Mouse (Mus musculus): ENCODE measurements at regions not wholly inside any gene's neighbourhood (a gene's known extent, or its start where the extent isn't known, plus 50 kb on each side); places are given as distances from the start of the nearest gene placed in this dataset.
"Not testable (repeated sequence)": the region's sequence is repeated elsewhere in the genome, so short reads cannot be mapped to it uniquely, and the experiment has no call there.

- no peaks in the 10 kb centered on the region for H3K27me3 ChIP-seq (ENCODE audit: control insufficient read depth, insufficient read depth, insufficient read length)
- no peak overlapping the region for H3ac ChIP-seq (ENCODE audit: control insufficient read depth, insufficient read length)
- H3K4me2 ChIP-seq (ENCODE audit: low read depth), result no peak overlapping the region
- no peak for TF ChIP-seq SRF (IDR thresholded peaks at IDR 0.05; ENCODE audit: control insufficient read depth, insufficient read length, low read depth)
- no peak for TF ChIP-seq MYOG (IDR thresholded peaks at IDR 0.05; ENCODE audit: control insufficient read depth in 1 of 3, insufficient read depth in 1 of 3, insufficient read length in 2 of 3, low read depth in 2 of 3)
- TF ChIP-seq MAX (IDR thresholded peaks at IDR 0.05; ENCODE audit: low read depth), result no peak
- TF ChIP-seq CEBPB (IDR thresholded peaks at IDR 0.05; ENCODE audit: insufficient read depth, poor library complexity, severe bottlenecking), result no peak
- no peak for TF ChIP-seq POLR2A (IDR thresholded peaks at IDR 0.05; ENCODE audit: insufficient read length, low read depth)
- no peak for TF ChIP-seq MYOD1 (IDR thresholded peaks at IDR 0.05; ENCODE audit: control insufficient read depth in 1 of 3, insufficient read length in 2 of 3, low read depth in 2 of 3)
- TF ChIP-seq POLR2AphosphoS2 (IDR thresholded peaks at IDR 0.05; ENCODE audit: insufficient read length, low read depth), result no peak
- no peak for TF ChIP-seq TCF12 (IDR thresholded peaks at IDR 0.05; ENCODE audit: insufficient read depth, poor library complexity, severe bottlenecking)
- TF ChIP-seq TCF3 (IDR thresholded peaks at IDR 0.05; ENCODE audit: insufficient read length, low read depth), result no peak
- TF ChIP-seq REST (IDR thresholded peaks at IDR 0.05; ENCODE audit: insufficient read depth, insufficient read length), result no peak
- no peak for TF ChIP-seq USF1 (IDR thresholded peaks at IDR 0.05; ENCODE audit: low read depth)
- TF ChIP-seq E2F4 (IDR thresholded peaks at IDR 0.05; ENCODE audit: insufficient read depth), result no peak
- no peaks in the 10 kb centered on the region for H3K36me3 ChIP-seq (ENCODE audit: control insufficient read depth, insufficient read depth)
- no peaks in the 10 kb centered on the region for H3K79me2 ChIP-seq (ENCODE audit: control insufficient read depth, insufficient read depth)
- no peak overlapping the region for H3K4me3 ChIP-seq
Observed at GRCm38 (mm10) chr15:42127471-42127870, 1993.3 kb downstream of the 9330182O14Rik start.

- H3K27me3 ChIP-seq (ENCODE audit: control insufficient read depth, insufficient read depth, insufficient read length), result no peaks in the 10 kb centered on the region
- H3K79me2 ChIP-seq (ENCODE audit: control insufficient read depth, insufficient read depth), result no peaks in the 10 kb centered on the region
- H3ac ChIP-seq (ENCODE audit: control insufficient read depth, insufficient read length), result no peak overlapping the region
- H3K4me2 ChIP-seq (ENCODE audit: low read depth), result no peak overlapping the region
- no peak overlapping the region for H3K4me3 ChIP-seq
- no peaks in the 10 kb centered on the region for H3K36me3 ChIP-seq (ENCODE audit: control insufficient read depth, insufficient read depth)
- TF ChIP-seq POLR2A (IDR thresholded peaks at IDR 0.05; ENCODE audit: insufficient read length, low read depth), result no peak
- no peak for TF ChIP-seq USF1 (IDR thresholded peaks at IDR 0.05; ENCODE audit: low read depth)
- TF ChIP-seq MYOG (IDR thresholded peaks at IDR 0.05; ENCODE audit: control insufficient read depth in 1 of 3, insufficient read depth in 1 of 3, insufficient read length in 2 of 3, low read depth in 2 of 3), result no peak
- no peak for TF ChIP-seq POLR2AphosphoS2 (IDR thresholded peaks at IDR 0.05; ENCODE audit: insufficient read length, low read depth)
- TF ChIP-seq TCF3 (IDR thresholded peaks at IDR 0.05; ENCODE audit: insufficient read length, low read depth), result no peak
- TF ChIP-seq REST (IDR thresholded peaks at IDR 0.05; ENCODE audit: insufficient read depth, insufficient read length), result no peak
- no peak for TF ChIP-seq MYOD1 (IDR thresholded peaks at IDR 0.05; ENCODE audit: control insufficient read depth in 1 of 3, insufficient read length in 2 of 3, low read depth in 2 of 3)
- TF ChIP-seq MAX (IDR thresholded peaks at IDR 0.05; ENCODE audit: low read depth), result no peak
- TF ChIP-seq TCF12 (IDR thresholded peaks at IDR 0.05; ENCODE audit: insufficient read depth, poor library complexity, severe bottlenecking), result no peak
- no peak for TF ChIP-seq SRF (IDR thresholded peaks at IDR 0.05; ENCODE audit: control insufficient read depth, insufficient read length, low read depth)
- no peak for TF ChIP-seq CEBPB (IDR thresholded peaks at IDR 0.05; ENCODE audit: insufficient read depth, poor library complexity, severe bottlenecking)
- TF ChIP-seq E2F4 (IDR thresholded peaks at IDR 0.05; ENCODE audit: insufficient read depth), result no peak
Observed at GRCm38 (mm10) chr15:42128976-42129375, 1994.8 kb downstream of the 9330182O14Rik start.

- no peak for TF ChIP-seq MYOD1 (IDR thresholded peaks at IDR 0.05; ENCODE audit: control insufficient read depth in 1 of 3, insufficient read length in 2 of 3, low read depth in 2 of 3)
- TF ChIP-seq SRF (IDR thresholded peaks at IDR 0.05; ENCODE audit: control insufficient read depth, insufficient read length, low read depth), result no peak
- no peak for TF ChIP-seq MAX (IDR thresholded peaks at IDR 0.05; ENCODE audit: low read depth)
- Histone ChIP-seq H3K36me3 (ENCODE audit: control insufficient read depth, insufficient read depth) (no peaks in the 10 kb centered on the region), H3K4me3 (no peak overlapping the region), H3ac (ENCODE audit: control insufficient read depth, insufficient read length) (no peak overlapping the region), H3K4me2 (ENCODE audit: low read depth) (no peak overlapping the region), H3K79me2 (ENCODE audit: control insufficient read depth, insufficient read depth) (no peaks in the 10 kb centered on the region), H3K27me3 (ENCODE audit: control insufficient read depth, insufficient read depth, insufficient read length) (no peaks in the 10 kb centered on the region)
Observed at GRCm38 (mm10) chr15:42166546-42166945, 2032.4 kb downstream of the 9330182O14Rik start.

GRCm38 (mm10) chr15:42177766-42178165 lies 2043.6 kb downstream of the 9330182O14Rik start:
- not testable (repeated sequence) for H3K4me2 ChIP-seq (ENCODE audit: low read depth); H3K36me3 ChIP-seq (ENCODE audit: control insufficient read depth, insufficient read depth); H3K4me3 ChIP-seq; H3ac ChIP-seq (ENCODE audit: control insufficient read depth, insufficient read length); H3K79me2 ChIP-seq (ENCODE audit: control insufficient read depth, insufficient read depth); H3K27me3 ChIP-seq (ENCODE audit: control insufficient read depth, insufficient read depth, insufficient read length)

- no peak overlapping the region for H3ac ChIP-seq (ENCODE audit: control insufficient read depth, insufficient read length)
- H3K36me3 ChIP-seq (ENCODE audit: control insufficient read depth, insufficient read depth), result no peaks in the 10 kb centered on the region
- no peak overlapping the region for H3K4me3 ChIP-seq
- no peaks in the 10 kb centered on the region for H3K79me2 ChIP-seq (ENCODE audit: control insufficient read depth, insufficient read depth)
- TF ChIP-seq TCF12 (IDR thresholded peaks at IDR 0.05; ENCODE audit: insufficient read depth, poor library complexity, severe bottlenecking), result no peak
- no peak for TF ChIP-seq TCF3 (IDR thresholded peaks at IDR 0.05; ENCODE audit: insufficient read length, low read depth)
- no peak for TF ChIP-seq USF1 (IDR thresholded peaks at IDR 0.05; ENCODE audit: low read depth)
- no peak for TF ChIP-seq MYOG (IDR thresholded peaks at IDR 0.05; ENCODE audit: control insufficient read depth in 1 of 3, insufficient read depth in 1 of 3, insufficient read length in 2 of 3, low read depth in 2 of 3)
- TF ChIP-seq E2F4 (IDR thresholded peaks at IDR 0.05; ENCODE audit: insufficient read depth), result no peak
- TF ChIP-seq POLR2AphosphoS2 (IDR thresholded peaks at IDR 0.05; ENCODE audit: insufficient read length, low read depth), result no peak
- TF ChIP-seq CEBPB (IDR thresholded peaks at IDR 0.05; ENCODE audit: insufficient read depth, poor library complexity, severe bottlenecking), result no peak
- TF ChIP-seq REST (IDR thresholded peaks at IDR 0.05; ENCODE audit: insufficient read depth, insufficient read length), result no peak
- TF ChIP-seq SRF (IDR thresholded peaks at IDR 0.05; ENCODE audit: control insufficient read depth, insufficient read length, low read depth), result no peak
- no peak for TF ChIP-seq POLR2A (IDR thresholded peaks at IDR 0.05; ENCODE audit: insufficient read length, low read depth)
- no peaks in the 10 kb centered on the region for H3K27me3 ChIP-seq (ENCODE audit: control insufficient read depth, insufficient read depth, insufficient read length)
- no peak overlapping the region for H3K4me2 ChIP-seq (ENCODE audit: low read depth)
Observed at GRCm38 (mm10) chr15:42207187-42207846, 2073.2 kb downstream of the 9330182O14Rik start.
